ENCODE assay signal across 31 mouse cellular contexts in genomic region chr5:137098418-137098817, GRCm38 (mm10). TPM values are rescaled to one million over a fixed set of nuclear protein-coding genes. Genes with fewer than 3 reads are reported as not detected.
DNase-seq lines count a peak whose midpoint lies in the region; ATAC-seq and TF ChIP-seq lines count a peak whose summit lies in the region.
"Had no signal": no experiment of that assay in that cellular context is flagged by ENCODE, and none has a peak within 500 bp of the region (broad histone marks: within the 10 kb centered on the region; RNA-seq: fewer than 3 reads in every experiment).

No protein-coding gene starts in this region.

- H3K9ac ChIP-seq in liver, embryonic 15.5 days = no peak overlapping the region
- no peak overlapping the region for H3K9ac ChIP-seq in intestine, embryonic 15.5 days
- H3K9ac ChIP-seq: embryonic facial prominence, embryonic 13.5 days; kidney, embryonic 15.5 days; limb, embryonic 13.5 days; lung, embryonic 14.5 days; midbrain, embryonic 15.5 days had no signal

- no peaks in the 10 kb centered on the region for H3K4me1 ChIP-seq in kidney, adult 2 months (ENCODE audit: control insufficient read depth, insufficient read depth, low read length)
- H3K4me1 ChIP-seq in liver, embryonic 15.5 days (replicated peaks) = peaks cover 63% of the 10 kb centered on the region
- H3K4me1 ChIP-seq in intestine, embryonic 15.5 days (replicated peaks) = 0 out of 2 replicates have a peak, but pooled peaks cover 8% of the 10 kb centered on the region
- H3K4me1 ChIP-seq: limb, embryonic 13.5 days; midbrain, embryonic 15.5 days had no signal

- peak overlapping the region; percentile 40 for H3K4me2 ChIP-seq in liver, embryonic 15.5 days
- no peak overlapping the region for H3K4me2 ChIP-seq in intestine, embryonic 15.5 days (replicated peaks)
- H3K4me2 ChIP-seq: embryonic facial prominence, embryonic 13.5 days; kidney, embryonic 15.5 days; limb, embryonic 13.5 days; lung, embryonic 14.5 days; midbrain, embryonic 15.5 days had no signal

- no peaks in the 10 kb centered on the region for H3K27me3 ChIP-seq in kidney, adult 2 months (replicated peaks; ENCODE audit: control insufficient read depth, insufficient read depth, low read length)
- H3K27me3 ChIP-seq in liver, embryonic 15.5 days = no peaks in the 10 kb centered on the region
- H3K27me3 ChIP-seq in intestine, embryonic 15.5 days (replicated peaks) = 0 out of 2 replicates have a peak, but pooled peaks cover 3% of the 10 kb centered on the region
- H3K27me3 ChIP-seq: limb, embryonic 13.5 days; midbrain, embryonic 15.5 days; Patski had no signal

- H3K4me3 ChIP-seq in kidney, adult 2 months (ENCODE audit: insufficient read depth, low read depth, low read length) = no peak overlapping the region
- no peak overlapping the region for H3K4me3 ChIP-seq in liver, embryonic 15.5 days (replicated peaks)
- no peak overlapping the region for H3K4me3 ChIP-seq in intestine, embryonic 15.5 days (replicated peaks)
- H3K4me3 ChIP-seq: embryonic facial prominence, embryonic 13.5 days; heart, embryonic 10.5 days; kidney, embryonic 15.5 days; limb, embryonic 13.5 days; midbrain, embryonic 15.5 days had no signal

- no peak overlapping the region for H3K27ac ChIP-seq in kidney, adult 2 months (ENCODE audit: insufficient read depth, low read depth, low read length)
- peak overlapping the region; percentile 72 for H3K27ac ChIP-seq in liver, embryonic 15.5 days (replicated peaks)
- H3K27ac ChIP-seq in intestine, embryonic 15.5 days = no peak overlapping the region
- H3K27ac ChIP-seq: embryonic facial prominence, embryonic 13.5 days; heart, embryonic 10.5 days; kidney, embryonic 15.5 days; limb, embryonic 13.5 days; midbrain, embryonic 15.5 days had no signal

- TF ChIP-seq POLR2A in kidney, adult 2 months (IDR thresholded peaks at IDR 0.05; ENCODE audit: low read depth, low read length) = no peak

- 63% methylated on average over 11 of the region's 11 CpGs for WGBS in kidney, adult 2 months
- 22% methylated on average over 11 of the region's 11 CpGs for WGBS in liver, embryonic 15.5 days (ENCODE audit: insufficient replicate concordance)
- WGBS in intestine, embryonic 15.5 days = 63% methylated on average over 11 of the region's 11 CpGs

- no peak for TF ChIP-seq CTCF in kidney, adult 2 months (conservative IDR thresholded peaks at IDR 0.05; ENCODE audit: insufficient read depth, insufficient read length, low read depth, low read length)

- no peaks in the 10 kb centered on the region for H3K9me3 ChIP-seq in liver, embryonic 15.5 days (replicated peaks)
- H3K9me3 ChIP-seq in intestine, embryonic 15.5 days = no peaks in the 10 kb centered on the region
- H3K9me3 ChIP-seq: embryonic facial prominence, embryonic 13.5 days; heart, embryonic 10.5 days; kidney, embryonic 15.5 days; limb, embryonic 13.5 days; midbrain, embryonic 15.5 days had no signal

- H3K36me3 ChIP-seq in kidney, adult 2 months (ENCODE audit: control insufficient read depth, insufficient read depth, low read length) = no peaks in the 10 kb centered on the region
- H3K36me3 ChIP-seq in liver, embryonic 15.5 days (replicated peaks) = no peaks in the 10 kb centered on the region
- no peaks in the 10 kb centered on the region for H3K36me3 ChIP-seq in intestine, embryonic 15.5 days
- H3K36me3 ChIP-seq: embryonic facial prominence, embryonic 13.5 days; heart, embryonic 10.5 days; kidney, embryonic 15.5 days; limb, embryonic 13.5 days; midbrain, embryonic 15.5 days had no signal

- peak; percentile 20 for ATAC-seq in liver, embryonic 15.5 days (ENCODE audit: insufficient read depth)
- peak; percentile 54 for ATAC-seq in megakaryocyte-erythroid progenitor cell, adult 5-6 weeks (replicated peaks; ENCODE audit: low FRiP score, low TSS enrichment, poor library complexity, severe bottlenecking)
- ATAC-seq in intestine, embryonic 15.5 days = no peak
- ATAC-seq: CD4-positive, CD25-positive, alpha-beta regulatory T cell, adult 4 months; forebrain, embryonic 14.5 days; hindbrain, embryonic 16.5 days; intestine, embryonic 16.5 days; midbrain, embryonic 15.5 days; Patski had no signal

- DNase-seq in kidney, adult 2 months = peak; percentile 40
- no peak for DNase-seq in kidney, adult 8-10 months
- peak; percentile 65 for DNase-seq in c-Kit-positive CD71-positive TER-119-positive erythroid progenitor cells, embryonic 14.5 days (ENCODE audit: low spot score)
- no peak for DNase-seq in urinary bladder, adult 18-20 months (ENCODE audit: low spot score in 2 of 2)
- DNase-seq in layer of hippocampus, adult 11-12 months (ENCODE audit: low spot score) = no peak
- DNase-seq: adrenal gland, postnatal 36 days; cerebellum, adult 2 months; cerebellum, postnatal 36 days; embryo, embryonic 11 days; gastrocnemius, postnatal 10 days; lung, embryonic 14.5 days; thymus, adult 18-20 months; thymus, postnatal 4 days had no signal

RNA-seq across cellular contexts. Expression of gene Trim56, which starts 17.6 kb away (rescaled TPM):
- 10.2 and 14.4 TPM in 2 replicates for polyA plus RNA-seq in kidney, adult 2 months (2012; rRNA removed)
- polyA plus RNA-seq in liver, embryonic 15.5 days (2015; fragmentation: Nextera tagmentation; extraction: Ambion mirVana) = 11.1 and 15.6 TPM in 2 replicates
- total RNA-seq in megakaryocyte-erythroid progenitor cell, adult 5-6 weeks (2014; fragmentation: Nextera tagmentation) = 23.7 and 28.2 TPM in 2 replicates
- total RNA-seq in megakaryocyte-erythroid progenitor cell, adult 5-6 weeks (2017) = 20.8 and 29.0 TPM in 2 replicates
- 7.5 and 8.4 TPM in 2 replicates for polyA plus RNA-seq in intestine, embryonic 15.5 days (2015; fragmentation: Nextera tagmentation; extraction: Ambion mirVana)

RNA-seq across cellular contexts. Expression of gene Serpine1, which starts 26.4 kb away (rescaled TPM):
- 1.1 and 2.1 TPM in 2 replicates for polyA plus RNA-seq in kidney, adult 2 months (2012; rRNA removed)
- 0.06 and 0.20 TPM in 2 replicates for polyA plus RNA-seq in liver, embryonic 15.5 days (2015; fragmentation: Nextera tagmentation; extraction: Ambion mirVana)
- 0.72 TPM in 1 of 2 replicates, not detected in the other for total RNA-seq in megakaryocyte-erythroid progenitor cell, adult 5-6 weeks (2014; fragmentation: Nextera tagmentation)
- 0.94 TPM in 1 of 2 replicates, not detected in the other for total RNA-seq in megakaryocyte-erythroid progenitor cell, adult 5-6 weeks (2017)
- polyA plus RNA-seq in intestine, embryonic 15.5 days (2015; fragmentation: Nextera tagmentation; extraction: Ambion mirVana) = 0.34 and 0.42 TPM in 2 replicates
- total RNA-seq: granulocyte monocyte progenitor cell, adult 5-6 weeks; hematopoietic stem cell, adult 5-6 weeks had no signal

RNA-seq across cellular contexts. Expression of gene Muc3, which starts 50.7 kb away (rescaled TPM):
- polyA plus RNA-seq in kidney, adult 2 months (2012; rRNA removed) = not detected in 2 replicates
- not detected in 2 replicates for polyA plus RNA-seq in liver, embryonic 15.5 days (2015; fragmentation: Nextera tagmentation; extraction: Ambion mirVana)
- total RNA-seq in megakaryocyte-erythroid progenitor cell, adult 5-6 weeks (2014; fragmentation: Nextera tagmentation) = not detected in 2 replicates
- total RNA-seq in megakaryocyte-erythroid progenitor cell, adult 5-6 weeks (2017) = not detected in 2 replicates
- 3.8 and 4.6 TPM in 2 replicates for polyA plus RNA-seq in intestine, embryonic 15.5 days (2015; fragmentation: Nextera tagmentation; extraction: Ambion mirVana)
- total RNA-seq: adrenal gland, adult 18-20 months; adrenal gland, postnatal 36 days; gastrocnemius, postnatal 10 days; granulocyte monocyte progenitor cell, adult 5-6 weeks; left cerebral cortex, postnatal 25 days had no signal
- polyA plus RNA-seq: CD4-positive, CD25-positive, alpha-beta regulatory T cell, adult 4 months; cerebellum, adult 2 months; embryonic facial prominence, embryonic 13.5 days; forebrain, embryonic 14.5 days; heart, embryonic 10.5 days; hindbrain, embryonic 16.5 days; kidney, embryonic 15.5 days; limb, embryonic 13.5 days; lung, embryonic 14.5 days; midbrain, embryonic 15.5 days; neural tube, embryonic 14.5 days; Patski had no signal

RNA-seq across cellular contexts. Expression of gene Ap1s1, which starts 52.5 kb away (rescaled TPM):
- 57.7 and 67.0 TPM in 2 replicates for polyA plus RNA-seq in kidney, adult 2 months (2012; rRNA removed)
- polyA plus RNA-seq in liver, embryonic 15.5 days (2015; fragmentation: Nextera tagmentation; extraction: Ambion mirVana) = 74.7 and 77.6 TPM in 2 replicates
- 52.2 and 78.7 TPM in 2 replicates for total RNA-seq in megakaryocyte-erythroid progenitor cell, adult 5-6 weeks (2014; fragmentation: Nextera tagmentation)
- total RNA-seq in megakaryocyte-erythroid progenitor cell, adult 5-6 weeks (2017) = 46.5 and 50.2 TPM in 2 replicates
- 230 and 242 TPM in 2 replicates for polyA plus RNA-seq in intestine, embryonic 15.5 days (2015; fragmentation: Nextera tagmentation; extraction: Ambion mirVana)

Comparison
In these comparisons a context has a peak if more than half of its experiments do, and no peak if none do; other contexts are left out.
1. DNase-seq: peak in kidney, adult 2 months (single experiment) and c-Kit-positive CD71-positive TER-119-positive erythroid progenitor cells, embryonic 14.5 days (single experiment); none in kidney, adult 8-10 months (0 of 2), urinary bladder, adult 18-20 months (0 of 2) and layer of hippocampus, adult 11-12 months (single experiment).